Mouse (Mus musculus): ENCODE measurements around the gene Eipr1.

DNA sequence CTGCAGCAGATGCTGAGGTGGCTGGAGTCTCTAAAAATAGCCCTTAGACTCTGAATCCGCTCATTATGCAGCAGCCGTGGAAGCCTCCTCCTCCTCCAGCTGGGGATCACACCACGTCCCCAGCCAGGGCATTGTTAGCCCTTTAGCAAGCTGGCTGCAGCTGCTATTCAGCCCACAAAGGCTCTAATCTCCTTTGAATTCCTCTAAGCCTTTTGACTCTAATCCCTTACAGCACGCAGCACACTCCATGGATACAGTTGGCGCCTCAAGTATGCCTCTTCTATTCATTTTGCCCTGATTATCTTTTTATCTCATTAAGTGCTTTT is 65.8 kb downstream of the Eipr1 start:
- TF ChIP-seq CTCF (IDR thresholded peaks at IDR 0.05; ENCODE audit: low read depth, low read length) (no peak), EP300 (IDR thresholded peaks at IDR 0.05; ENCODE audit: insufficient read depth, low read depth, low read length) (peak; percentile 96), POLR2A (IDR thresholded peaks at IDR 0.05; ENCODE audit: insufficient read depth, low read length) (no peak)

Measured in ES-Bruce4 (cell line).